Mouse (Mus musculus) intestine, embryonic 15.5 days (tissue): ENCODE data around the gene Gm10142. TPM values are rescaled to one million over a fixed set of nuclear protein-coding genes. Genes with fewer than 3 reads are reported as not detected.
"Not testable (repeated sequence)": the region's sequence is repeated elsewhere in the genome, so short reads cannot be mapped to it uniquely, and the experiment has no call there.

Source experiments
- ATAC-seq: fragments of 200-750 bp; cut with Nextera tagmentation; 2 replicates; pipeline ENCODE4 v1.8.0; 2017; ENCODE audit warnings: moderate TSS enrichment, moderate library complexity
- H3K27ac ChIP-seq: fragments of 300-500 bp; sonication (generic); 2 replicates; pipeline ENCODE4 v1.5.1; 2015; ENCODE audit warnings: mild to moderate bottlenecking, inconsistent platforms
- H3K27me3 ChIP-seq: fragments of 300-500 bp; sonication (generic); replicated peaks from 2 replicates; pipeline ENCODE4 v1.6.1; 2015; ENCODE audit warnings: inconsistent platforms
- H3K36me3 ChIP-seq: fragments of 300-500 bp; sonication (generic); 2 replicates; pipeline ENCODE4 v1.6.1; 2015; ENCODE audit warnings: inconsistent platforms
- H3K4me1 ChIP-seq: fragments of 300-500 bp; sonication (generic); replicated peaks from 2 replicates; pipeline ENCODE4 v1.6.1; 2015; ENCODE audit warnings: inconsistent platforms
- H3K4me2 ChIP-seq: fragments of 300-500 bp; sonication (generic); replicated peaks from 2 replicates; pipeline ENCODE4 v1.6.1; 2015; ENCODE audit warnings: mild to moderate bottlenecking, inconsistent platforms
- H3K4me3 ChIP-seq: fragments of 300-500 bp; sonication (generic); replicated peaks from 2 replicates; pipeline ENCODE4 v1.5.1; 2015; ENCODE audit warnings: inconsistent platforms
- H3K9ac ChIP-seq: fragments of 300-500 bp; sonication (generic); 2 replicates; pipeline ENCODE4 v1.6.1; 2015; ENCODE audit warnings: inconsistent platforms
- H3K9me3 ChIP-seq: fragments of 300-500 bp; sonication (generic); 2 replicates; pipeline ENCODE4 v1.6.1; 2016; ENCODE audit warnings: inconsistent platforms
- WGBS: fragments of 180-500 bp; shearing (Covaris S2); methylation state at CpG from one replicate; pipeline ENCODE4 v1.1.7; 2015; 5-methylcytosine and 5-hydroxymethylcytosine counted together
- polyA plus RNA-seq: library from polyadenylated mRNA; unstranded; fragments of >200 nt; fragmentation: Nextera tagmentation; extraction: Ambion mirVana; gene quantifications from 2 replicates; pipeline ENCODE4 v1.2.1, GENCODE M21; 2015

The Gm10142 gene
- polyA plus RNA-seq, 1 experiment from 2014 or later = not detected

DNA sequence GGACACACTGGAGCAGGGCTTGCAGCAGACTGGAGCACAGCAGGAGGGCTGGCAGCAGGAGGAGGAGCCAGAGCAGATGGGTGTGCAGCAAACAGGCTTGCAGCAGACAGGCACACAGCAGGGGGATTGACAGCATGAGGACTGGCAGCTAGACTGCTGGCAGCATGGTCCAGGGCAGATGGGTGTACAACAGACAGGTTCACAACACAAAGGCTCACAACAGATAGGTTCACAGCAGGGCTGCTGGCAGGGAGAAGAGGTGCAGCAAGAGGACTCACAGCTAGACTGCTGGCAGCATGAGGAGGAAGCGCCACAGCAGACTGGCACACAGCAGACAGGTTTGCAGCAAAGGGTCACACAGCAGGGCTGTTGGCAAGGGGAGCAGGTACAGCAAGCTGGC is 35.1 kb downstream of the Gm10142 start:
- ATAC-seq, H3K4me3 ChIP-seq, H3K9me3 ChIP-seq, H3K4me2 ChIP-seq, H3K9ac ChIP-seq, H3K27ac ChIP-seq, H3K36me3 ChIP-seq, H3K27me3 ChIP-seq, H3K4me1 ChIP-seq: not testable (repeated sequence)
- WGBS = 90% methylated on average over 1 of the region's 1 CpGs

- not testable (repeated sequence) for H3K27ac ChIP-seq, H3K4me2 ChIP-seq, H3K9ac ChIP-seq, H3K36me3 ChIP-seq, H3K27me3 ChIP-seq, H3K4me3 ChIP-seq, H3K4me1 ChIP-seq, ATAC-seq, H3K9me3 ChIP-seq
- 75% methylated on average over 1 of the region's 1 CpGs for WGBS
These were observed 35.6 kb downstream of the Gm10142 start, which contains the start of gene Gm9736 for GRCm38 (mm10) chr10:77751254-77751653. TSS of gene Gm9736 (minus strand) at chr10:77751354.

GRCm38 (mm10) chr10:77752312-77752711 is 36.7 kb downstream of the Gm10142 start:
- not testable (repeated sequence) for H3K9me3 ChIP-seq, H3K27ac ChIP-seq, H3K27me3 ChIP-seq, H3K4me3 ChIP-seq, H3K9ac ChIP-seq, ATAC-seq, H3K36me3 ChIP-seq, H3K4me2 ChIP-seq, H3K4me1 ChIP-seq
- WGBS = 61% methylated on average over 3 of the region's 3 CpGs

DNA sequence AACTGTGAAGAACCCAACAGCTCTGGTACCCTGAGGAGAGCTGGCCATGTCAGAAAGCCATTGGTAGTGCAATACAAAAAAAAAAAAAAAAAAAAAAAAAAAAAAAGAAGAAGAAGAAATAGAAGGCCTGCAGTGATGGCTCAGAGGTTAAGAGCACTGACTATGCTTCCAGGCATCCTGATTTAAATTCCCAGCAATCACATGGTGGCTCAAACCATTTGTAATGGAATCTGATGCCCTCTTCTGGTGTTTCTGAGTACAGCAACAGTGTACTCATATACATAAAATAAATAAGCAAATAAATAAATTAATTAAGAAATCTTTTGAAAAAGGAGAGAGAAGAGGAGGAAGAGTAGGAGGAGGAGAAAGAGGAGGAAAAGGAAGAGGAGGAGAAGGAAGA is 37.8 kb downstream of the Gm10142 start:
- H3K27me3 ChIP-seq = no peaks in the 10 kb centered on the region
- no peak overlapping the region for H3K4me3 ChIP-seq
- no peak overlapping the region for H3K9ac ChIP-seq
- H3K36me3 ChIP-seq = no peaks in the 10 kb centered on the region
- H3K4me1 ChIP-seq = no peaks in the 10 kb centered on the region
- H3K9me3 ChIP-seq = no peaks in the 10 kb centered on the region
- no peak overlapping the region for H3K4me2 ChIP-seq
- no peak for ATAC-seq
- no peak overlapping the region for H3K27ac ChIP-seq

DNA sequence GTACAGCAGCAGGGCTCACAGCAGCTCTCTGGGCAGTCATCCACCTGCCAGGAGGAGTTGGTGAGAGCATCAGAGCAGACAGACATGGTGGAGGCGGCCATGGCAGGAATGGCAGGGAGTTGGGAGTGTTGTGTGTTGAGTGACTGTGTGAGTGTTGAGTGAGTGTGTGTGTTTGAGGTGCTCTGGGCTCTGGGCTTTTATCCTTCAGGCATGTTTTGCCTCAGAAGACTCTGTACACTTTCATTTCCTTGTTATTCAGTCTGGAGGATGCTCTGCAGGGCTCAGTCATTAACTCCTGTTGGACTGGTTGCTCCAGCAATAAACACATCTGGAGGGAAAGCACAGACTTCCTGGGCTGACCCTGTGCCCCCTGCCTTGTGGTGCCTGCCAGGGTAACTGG is 44.0 kb downstream of the Gm10142 start, which contains the start of gene Gm3233:
Gm3233 (minus strand) TSS at position 101 of the 400 bp plus-strand sequence.
- not testable (repeated sequence) for H3K4me1 ChIP-seq, H3K27me3 ChIP-seq, H3K4me2 ChIP-seq, H3K9ac ChIP-seq, H3K36me3 ChIP-seq, ATAC-seq, H3K9me3 ChIP-seq, H3K4me3 ChIP-seq, H3K27ac ChIP-seq
- 78% methylated on average over 1 of the region's 1 CpGs for WGBS

Other genes with a start within 250 kb of the Gm10142 start
- 39.1 and 40.3 TPM in 2 replicates for gene Fam207a, start 200.0 kb upstream of the Gm10142 start, polyA plus RNA-seq
- gene Itgb2, start 185.6 kb upstream of the Gm10142 start, polyA plus RNA-seq = 3.2 and 3.7 TPM in 2 replicates
- 146 and 156 TPM in 2 replicates for gene Pttg1ip, start 134.1 kb upstream of the Gm10142 start, polyA plus RNA-seq
- gene Sumo3, start 109.7 kb upstream of the Gm10142 start, polyA plus RNA-seq = 338 and 345 TPM in 2 replicates
- 4.1 and 5.4 TPM in 2 replicates for gene Gm49325, start 109.6 kb upstream of the Gm10142 start, polyA plus RNA-seq
- 65.0 and 70.3 TPM in 2 replicates for gene Ube2g2, start 93.5 kb upstream of the Gm10142 start, polyA plus RNA-seq
- 0.47 and 0.53 TPM in 2 replicates for gene Tspear, start 29.2 kb upstream of the Gm10142 start, polyA plus RNA-seq
- gene Gm19402, start 25.1 kb upstream of the Gm10142 start, polyA plus RNA-seq = not detected in 2 replicates
- gene Gm9508, start 18.6 kb upstream of the Gm10142 start, polyA plus RNA-seq = not detected in 2 replicates
- gene Gm10272, start 9.2 kb upstream of the Gm10142 start, polyA plus RNA-seq = not detected in 2 replicates
- not detected in 2 replicates for gene Gm10024, start 4.3 kb upstream of the Gm10142 start, polyA plus RNA-seq
- gene Krtap12-1, start 4.8 kb downstream of the Gm10142 start, polyA plus RNA-seq = not detected in 2 replicates
- gene Gm10100, start 10.7 kb downstream of the Gm10142 start, polyA plus RNA-seq = not detected in 2 replicates
- not detected in 2 replicates for gene Gm18596, start 26.8 kb downstream of the Gm10142 start, polyA plus RNA-seq
- not detected in 2 replicates for gene Gm9736, start 35.5 kb downstream of the Gm10142 start, polyA plus RNA-seq
- gene Gm3233, start 43.9 kb downstream of the Gm10142 start, polyA plus RNA-seq = not detected in 2 replicates
- not detected in 2 replicates for gene Gm3238, start 55.5 kb downstream of the Gm10142 start, polyA plus RNA-seq
- gene Gm7138, start 61.1 kb downstream of the Gm10142 start, polyA plus RNA-seq = not detected in 2 replicates
- gene Gm3250, start 66.7 kb downstream of the Gm10142 start, polyA plus RNA-seq = not detected in 2 replicates
- gene Gm7137, start 72.4 kb downstream of the Gm10142 start, polyA plus RNA-seq = not detected in 2 replicates
- not detected in 2 replicates for gene Gm9639, start 79.3 kb downstream of the Gm10142 start, polyA plus RNA-seq
- not detected in 2 replicates for gene Gm19668, start 83.3 kb downstream of the Gm10142 start, polyA plus RNA-seq
- not detected in 2 replicates for gene Gm9507, start 96.0 kb downstream of the Gm10142 start, polyA plus RNA-seq
- not detected in 2 replicates for gene Gm2696, start 98.9 kb downstream of the Gm10142 start, polyA plus RNA-seq
- gene Krtap10-4, start 111.3 kb downstream of the Gm10142 start, polyA plus RNA-seq = not detected in 2 replicates
- not detected in 2 replicates for gene Krtap10-10, start 120.1 kb downstream of the Gm10142 start, polyA plus RNA-seq
- gene Gm36176, start 131.0 kb downstream of the Gm10142 start, polyA plus RNA-seq = not detected in 2 replicates
- not detected in 2 replicates for gene Gm10318, start 137.1 kb downstream of the Gm10142 start, polyA plus RNA-seq
- gene Gm3285, start 146.2 kb downstream of the Gm10142 start, polyA plus RNA-seq = not detected in 2 replicates
- 3.9 TPM in 2 replicates for gene Lrrc3, start 186.7 kb downstream of the Gm10142 start, polyA plus RNA-seq